Mouse (Mus musculus) C2C12 (cell line): ENCODE data around the gene Ehd1. TPM values are rescaled to one million over a fixed set of nuclear protein-coding genes. Genes with fewer than 3 reads are reported as not detected.

Experiments
- H3K27me3 ChIP-seq: one replicate; pipeline ENCODE4 v1.6.1; 2011; ENCODE audit not compliant: control insufficient read depth, insufficient read depth, insufficient read length
- H3K36me3 ChIP-seq: one replicate; pipeline ENCODE4 v1.6.1; 2011; ENCODE audit not compliant: control insufficient read depth, insufficient read depth
- H3K4me3 ChIP-seq: one replicate; pipeline ENCODE4 v1.5.1; 2011; ENCODE audit warnings: mild to moderate bottlenecking, control low read depth; ENCODE audit not compliant: poor library complexity, insufficient read depth, severe bottlenecking
- H3K79me2 ChIP-seq: one replicate; pipeline ENCODE4 v1.6.1; 2011; ENCODE audit not compliant: control insufficient read depth, insufficient read depth
- H3K79me3 ChIP-seq: one replicate; pipeline ENCODE4 v1.6.1; 2011; ENCODE audit warnings: low read depth, control low read depth
- H3ac ChIP-seq: one replicate; pipeline ENCODE3; 2011; ENCODE audit warnings: low read depth; ENCODE audit not compliant: control insufficient read depth, insufficient read length
- CEBPB ChIP-seq: IDR thresholded peaks from one replicate; pipeline ENCODE4 v1.6.1; 2011; ENCODE audit warnings: low read depth, mild to moderate bottlenecking, control low read depth, moderate library complexity
- CTCF ChIP-seq: IDR thresholded peaks from one replicate; pipeline ENCODE4 v1.5.1; 2011; ENCODE audit not compliant: control insufficient read depth, insufficient read depth, insufficient read length
- FOSL1 ChIP-seq: IDR thresholded peaks from one replicate; pipeline ENCODE4 v1.8.0; 2011; ENCODE audit warnings: mild to moderate bottlenecking, low read length; ENCODE audit not compliant: poor library complexity, insufficient read depth, severe bottlenecking
- MAX ChIP-seq: IDR thresholded peaks from one replicate; pipeline ENCODE4 v1.6.1; 2011; ENCODE audit warnings: mild to moderate bottlenecking, control low read depth
- MYOD1 ChIP-seq: IDR thresholded peaks from one replicate; pipeline ENCODE4 v1.6.1; 2011; ENCODE audit warnings: low read depth; ENCODE audit not compliant: control insufficient read depth, insufficient read length
- MYOG ChIP-seq: IDR thresholded peaks from one replicate; pipeline ENCODE4 v1.6.1; 2011; ENCODE audit not compliant: control insufficient read depth, insufficient read length; ENCODE audit errors: extremely low read depth
- USF1 ChIP-seq: IDR thresholded peaks from one replicate; pipeline ENCODE4 v1.6.1; 2011; ENCODE audit warnings: low read depth, mild to moderate bottlenecking, control low read depth, moderate library complexity
- long read RNA-seq, 2 experiments: library from polyadenylated mRNA; unstranded; transcript quantifications; one replicate each; pipeline ENCODE4 v2.0.0; 2019 to 2020
- polyA plus RNA-seq: library from polyadenylated mRNA; unstranded; fragments of >200 nt; fragmentation: generic; extraction: Trizol; gene quantifications from one replicate; pipeline ENCODE4 v1.2.1, GENCODE M21; 2012; ENCODE audit warnings: missing spikeins

The Ehd1 gene
- 219 TPM for polyA plus RNA-seq
- long read RNA-seq, experiment 1, transcript Ehd1-201 (5 exons, 3,353 nt), result major isoform, 92 of 117 reads
- long read RNA-seq, experiment 1, partial matches to known transcripts, result 13 of 117 reads
- long read RNA-seq, experiment 1, other reads (novel, unspliced or antisense), result 12 of 117 reads
- long read RNA-seq, experiment 2, transcript Ehd1-201 (5 exons, 3,353 nt), result major isoform, 1,299 of 1,332 reads
- long read RNA-seq, experiment 2, partial matches to known transcripts, result 7 of 1,332 reads
- long read RNA-seq, experiment 2, other reads (novel, unspliced or antisense), result 25 of 1,332 reads

- no peak for TF ChIP-seq FOSL1
- TF ChIP-seq MYOD1, result no peak
- peak; percentile 95 for TF ChIP-seq CTCF
- TF ChIP-seq MYOG, result no peak
- no peak for TF ChIP-seq USF1
- TF ChIP-seq MAX, result peak; percentile 95
- TF ChIP-seq CEBPB, result no peak
- Histone ChIP-seq H3K4me3 (peak within 1 kb of the TSS; percentile 92), H3K27me3 (no peaks in the 10 kb centered on the region), H3K79me2 (peaks cover 57% of the 10 kb centered on the region), H3K79me3 (peaks cover 43% of the 10 kb centered on the region), H3K36me3 (peaks cover 29% of the 10 kb centered on the region), H3ac (peak within 1 kb of the TSS; percentile 82)
Measured at GRCm38 (mm10) chr19:6276426-6277421, at the start of gene Ehd1. Ehd1 (plus strand) TSS chr19:6276725.

GRCm38 (mm10) chr19:6226763-6227162 is 49.8 kb upstream of the Ehd1 start:
- H3K79me2 ChIP-seq, result no peaks in the 10 kb centered on the region
- H3K27me3 ChIP-seq, result no peaks in the 10 kb centered on the region
- no peak for TF ChIP-seq MAX
- TF ChIP-seq FOSL1, result no peak
- no peak for TF ChIP-seq CTCF
- TF ChIP-seq CEBPB, result no peak
- TF ChIP-seq MYOG, result no peak
- TF ChIP-seq MYOD1, result no peak
- no peak for TF ChIP-seq USF1
- no peak overlapping the region for H3ac ChIP-seq
- H3K79me3 ChIP-seq, result no peaks in the 10 kb centered on the region
- H3K4me3 ChIP-seq, result no peak overlapping the region
- H3K36me3 ChIP-seq, result peaks cover 3% of the 10 kb centered on the region

- H3K4me3 ChIP-seq, result no peak overlapping the region
- H3K79me3 ChIP-seq, result no peaks in the 10 kb centered on the region
- no peaks in the 10 kb centered on the region for H3K27me3 ChIP-seq
- no peak overlapping the region for H3ac ChIP-seq
- H3K79me2 ChIP-seq, result no peaks in the 10 kb centered on the region
- no peak for TF ChIP-seq CEBPB
- TF ChIP-seq MYOD1, result no peak
- TF ChIP-seq FOSL1, result no peak
- TF ChIP-seq MYOG, result no peak
- TF ChIP-seq MAX, result no peak
- peaks cover 7% of the 10 kb centered on the region for H3K36me3 ChIP-seq
Measured at GRCm38 (mm10) chr19:6227864-6228263, 48.7 kb upstream of the Ehd1 start.

GRCm38 (mm10) chr19:6230411-6230810 is 46.1 kb upstream of the Ehd1 start:
- H3K27me3 ChIP-seq, result no peaks in the 10 kb centered on the region
- no peak overlapping the region for H3K4me3 ChIP-seq
- no peak overlapping the region for H3ac ChIP-seq
- peaks cover 7% of the 10 kb centered on the region for H3K36me3 ChIP-seq
- TF ChIP-seq MYOD1 (no peak), USF1 (no peak), MYOG (no peak), CTCF (no peak), FOSL1 (no peak)
- H3K79me3 ChIP-seq, result no peaks in the 10 kb centered on the region
- peaks cover 4% of the 10 kb centered on the region for H3K79me2 ChIP-seq

- no peaks in the 10 kb centered on the region for H3K79me3 ChIP-seq
- H3K79me2 ChIP-seq, result peaks cover 6% of the 10 kb centered on the region
- H3ac ChIP-seq, result no peak overlapping the region
- no peaks in the 10 kb centered on the region for H3K27me3 ChIP-seq
- TF ChIP-seq MYOD1, result no peak
- TF ChIP-seq MAX, result no peak
- no peak for TF ChIP-seq MYOG
- no peak for TF ChIP-seq FOSL1
- TF ChIP-seq CTCF, result no peak
- no peak for TF ChIP-seq USF1
- no peak overlapping the region for H3K4me3 ChIP-seq
- peaks cover 7% of the 10 kb centered on the region for H3K36me3 ChIP-seq
Measured at GRCm38 (mm10) chr19:6231036-6231435, 45.5 kb upstream of the Ehd1 start.
